ENCODE assay signal across 8 mouse cellular contexts in the genomic region with DNA sequence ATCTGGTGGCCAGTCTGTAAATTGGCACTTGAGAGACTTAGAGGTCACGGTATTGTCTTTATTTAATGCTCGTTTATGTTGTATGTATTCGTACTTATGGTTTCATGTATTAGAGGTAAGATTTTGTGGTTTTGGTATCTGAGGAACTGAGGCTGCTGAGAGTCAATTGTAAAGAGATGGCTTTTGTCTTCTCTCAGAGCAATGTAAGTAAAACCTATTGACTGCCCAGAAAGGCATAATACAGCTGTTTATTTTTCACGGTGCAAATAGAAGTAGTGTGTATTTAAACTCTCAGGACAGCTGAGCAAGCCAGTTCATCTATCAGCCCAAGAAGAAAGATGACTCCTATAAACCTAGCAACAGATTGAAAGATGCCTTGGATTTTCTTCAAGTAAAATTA. TPM values are rescaled to one million over a fixed set of nuclear protein-coding genes. Genes with fewer than 3 reads are reported as not detected.
DNase-seq lines count a peak whose midpoint lies in the region; ATAC-seq lines count a peak whose summit lies in the region.

No protein-coding gene starts in this region.

- H3K27ac ChIP-seq in lung, embryonic 16.5 days (ENCODE audit: low read length): peak overlapping the region; percentile 96
- peak overlapping the region; percentile 99 for H3K27ac ChIP-seq in embryonic facial prominence, embryonic 15.5 days (replicated peaks)
- peak overlapping the region; percentile 100 for H3K27ac ChIP-seq in limb, embryonic 12.5 days

- H3K36me3 ChIP-seq in lung, embryonic 16.5 days (ENCODE audit: control insufficient read depth, insufficient read depth, low read length): peaks cover 7% of the 10 kb centered on the region
- H3K36me3 ChIP-seq in embryonic facial prominence, embryonic 15.5 days: peaks cover 18% of the 10 kb centered on the region
- peaks cover 19% of the 10 kb centered on the region for H3K36me3 ChIP-seq in limb, embryonic 12.5 days
- 0 out of 2 replicates have a peak, but pooled peaks cover 4% of the 10 kb centered on the region for H3K36me3 ChIP-seq in splenic B cell, adult 2 months (ENCODE audit: control insufficient read depth, insufficient read depth, low read length, poor library complexity, severe bottlenecking)

- H3K4me2 ChIP-seq in lung, embryonic 16.5 days (ENCODE audit: low read depth, low read length): peak overlapping the region; percentile 72
- H3K4me2 ChIP-seq in embryonic facial prominence, embryonic 15.5 days (replicated peaks): peak overlapping the region; percentile 79
- peak overlapping the region; percentile 84 for H3K4me2 ChIP-seq in limb, embryonic 12.5 days

- no peaks in the 10 kb centered on the region for H3K27me3 ChIP-seq in lung, embryonic 16.5 days (ENCODE audit: control insufficient read depth, insufficient read depth, low read depth, low read length)
- no peaks in the 10 kb centered on the region for H3K27me3 ChIP-seq in embryonic facial prominence, embryonic 15.5 days
- no peaks in the 10 kb centered on the region for H3K27me3 ChIP-seq in limb, embryonic 12.5 days
- H3K27me3 ChIP-seq in splenic B cell, adult 2 months (ENCODE audit: control insufficient read depth, insufficient read depth, low read length, poor library complexity, severe bottlenecking): no peaks in the 10 kb centered on the region

- WGBS in lung, embryonic 16.5 days: 6% methylated on average over 4 of the region's 4 CpGs
- WGBS in embryonic facial prominence, embryonic 15.5 days: 12% methylated on average over 4 of the region's 4 CpGs
- 40% methylated on average over 4 of the region's 4 CpGs for whole genome bisulfite sequencing in limb, embryonic 12.5 days

- H3K4me3 ChIP-seq in lung, embryonic 16.5 days (ENCODE audit: low read length): peak overlapping the region; percentile 84
- H3K4me3 ChIP-seq in embryonic facial prominence, embryonic 15.5 days (replicated peaks): peak overlapping the region; percentile 84
- peak overlapping the region; percentile 95 for H3K4me3 ChIP-seq in limb, embryonic 12.5 days (replicated peaks)

- peak overlapping the region; percentile 100 for H3K9ac ChIP-seq in lung, embryonic 16.5 days (ENCODE audit: low read length)
- peak overlapping the region; percentile 99 for H3K9ac ChIP-seq in embryonic facial prominence, embryonic 15.5 days
- H3K9ac ChIP-seq in limb, embryonic 12.5 days (replicated peaks): peak overlapping the region; percentile 100; the same call in 1 of the 2 replicates

- no peaks in the 10 kb centered on the region for H3K9me3 ChIP-seq in lung, embryonic 16.5 days (ENCODE audit: control insufficient read depth, low read length)
- H3K9me3 ChIP-seq in embryonic facial prominence, embryonic 15.5 days (replicated peaks): no peaks in the 10 kb centered on the region
- no peaks in the 10 kb centered on the region for H3K9me3 ChIP-seq in limb, embryonic 12.5 days

- ATAC-seq in lung, embryonic 16.5 days (ENCODE audit: low read depth): no peak
- ATAC-seq in embryonic facial prominence, embryonic 15.5 days (ENCODE audit: insufficient number of reproducible peaks, low FRiP score, low TSS enrichment, low read depth): no peak
- ATAC-seq in limb, embryonic 12.5 days (ENCODE audit: insufficient number of reproducible peaks, insufficient read depth, low FRiP score, low TSS enrichment, low read depth): no peak

- no peak for DNase-seq in lung, postnatal 10 days
- peak; percentile 11 for DNase-seq in splenic B cell, adult 2 months (ENCODE audit: low read depth, low spot score)
- no peak for DNase-seq in layer of hippocampus, adult 8-10 months (ENCODE audit: low spot score in 2 of 2)
- no peak for DNase-seq in cerebellum, adult 11 months
- DNase-seq in adrenal gland, adult 18-20 months (ENCODE audit: low spot score in 2 of 2): no peak

- H3K4me1 ChIP-seq in lung, embryonic 16.5 days (replicated peaks; ENCODE audit: control insufficient read depth, insufficient read depth, low read length): peaks cover 7% of the 10 kb centered on the region
- H3K4me1 ChIP-seq in embryonic facial prominence, embryonic 15.5 days: peaks cover 24% of the 10 kb centered on the region
- H3K4me1 ChIP-seq in limb, embryonic 12.5 days (replicated peaks): peaks cover 31% of the 10 kb centered on the region

RNA-seq across cellular contexts. Expression of a gene that starts 0.6 kb away (rescaled TPM):
- polyA plus RNA-seq in lung, embryonic 16.5 days (2015; fragmentation: Nextera tagmentation; extraction: Ambion mirVana): 9.7 and 9.9 TPM in 2 replicates
- 11.2 and 12.5 TPM in 2 replicates for polyA plus RNA-seq in embryonic facial prominence, embryonic 15.5 days (2015; fragmentation: Nextera tagmentation; extraction: Ambion mirVana)
- polyA plus RNA-seq in limb, embryonic 12.5 days (2016; fragmentation: Nextera tagmentation; extraction: Ambion mirVana): 9.9 and 10.8 TPM in 2 replicates
- total RNA-seq in layer of hippocampus, adult 8-10 months (2022): 10 to 100 TPM; 28.1 to 36.1 (median 32.4) TPM
- total RNA-seq in adrenal gland, adult 18-20 months (2021): 10 to 100 TPM; 24.7 to 27.3 TPM
